Mouse (Mus musculus): ENCODE data around the gene Kcng4.

DNA sequence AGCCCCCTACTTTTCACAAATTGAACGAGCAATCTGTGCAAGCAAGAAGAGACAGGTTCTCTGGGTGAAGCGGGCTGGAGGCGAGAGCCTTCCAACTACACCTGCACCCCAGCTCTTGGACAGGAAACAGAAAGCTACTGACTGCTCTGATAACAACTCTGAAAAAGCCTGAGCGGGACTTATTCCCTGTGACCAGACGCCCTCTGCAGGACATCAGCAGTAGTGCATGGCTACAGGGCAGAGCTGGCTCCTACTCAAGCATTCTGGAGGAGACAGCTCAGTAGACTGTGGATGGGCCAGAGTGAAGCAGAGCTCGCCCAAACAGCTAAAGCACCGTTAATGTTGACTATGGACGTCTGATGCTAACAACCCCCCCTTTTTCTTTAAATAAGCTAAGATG is 40.9 kb upstream of the Kcng4 start:
- peak; percentile 98 for TF ChIP-seq CTCF (IDR thresholded peaks at IDR 0.05)
- no peak for TF ChIP-seq EP300 (IDR thresholded peaks at IDR 0.05)
